Mouse (Mus musculus): ENCODE measurements around the gene Cyp4a10. TPM values are rescaled to one million over a fixed set of nuclear protein-coding genes. Genes with fewer than 3 reads are reported as not detected.

Cyp4a10 gene
- not detected in 2 replicates for polyA plus RNA-seq (2021; fragmentation: Nextera tagmentation)
- long read RNA-seq, experiment 1: 0 reads
- long read RNA-seq, experiment 2: 0 reads

DNA sequence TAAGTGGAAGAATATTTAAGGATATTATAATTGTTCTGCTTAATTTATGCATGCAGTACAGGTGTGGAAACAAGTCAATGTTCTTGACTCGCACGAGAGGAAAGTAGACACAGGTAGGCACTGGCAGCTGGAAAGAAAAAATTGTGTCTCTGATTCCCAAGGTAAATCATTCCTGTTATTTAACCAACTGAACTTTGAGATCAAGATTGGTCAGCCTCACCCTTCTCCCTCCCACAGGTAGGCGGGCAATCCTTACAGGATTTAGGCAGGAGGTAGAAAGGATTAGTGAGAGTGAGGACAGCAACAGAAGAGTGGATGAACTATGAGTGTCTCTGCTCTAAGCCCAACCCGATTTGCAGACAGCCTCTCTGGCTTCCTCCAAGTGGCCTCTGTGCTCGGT is at the start of gene Cyp4a10:
Gene Cyp4a10 (plus strand): TSS at position 265 of the 400 bp plus-strand sequence.

DNA sequence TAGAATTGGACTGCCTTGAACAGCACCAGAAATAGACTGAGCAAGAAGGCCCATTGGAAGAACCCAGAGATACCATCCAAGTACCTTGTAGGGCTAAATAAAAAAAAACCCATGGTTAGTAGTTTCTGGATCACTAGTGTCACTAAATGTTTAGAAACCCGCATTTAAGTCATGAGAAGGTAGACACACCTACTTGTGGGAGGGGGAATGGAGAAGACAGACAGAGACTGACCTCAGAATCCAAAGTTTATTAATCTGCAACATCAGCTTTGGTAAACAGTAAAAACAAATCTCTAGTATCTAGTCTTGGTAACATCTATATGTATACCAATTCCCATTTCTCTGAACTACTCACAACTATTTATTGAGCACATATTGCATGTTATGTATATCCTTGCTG is 22.1 kb upstream of the Cyp4a10 start, which contains the start of gene Cyp4a14:
Gene Cyp4a14 (minus strand): TSS at position 142 of the 400 bp plus-strand sequence.

GRCm38 (mm10) chr4:115563401-115563800 is 45.3 kb downstream of the Cyp4a10 start, which contains the start of gene Cyp4a31:
Gene Cyp4a31 (plus strand): TSS chr4:115563649.

Other genes with a start within 250 kb of the Cyp4a10 start
- not detected in 2 replicates for gene Cyp4a12a, start 219.2 kb upstream of the Cyp4a10 start, polyA plus RNA-seq (2021; fragmentation: Nextera tagmentation)
- gene Cyp4a12b, start 106.6 kb upstream of the Cyp4a10 start, polyA plus RNA-seq (2021; fragmentation: Nextera tagmentation): 0.16 and 0.29 TPM in 2 replicates
- gene Cyp4a30b, start 65.7 kb upstream of the Cyp4a10 start, polyA plus RNA-seq (2021; fragmentation: Nextera tagmentation): not detected in 2 replicates
- gene Cyp4a14, start 22.1 kb upstream of the Cyp4a10 start, polyA plus RNA-seq (2021; fragmentation: Nextera tagmentation): not detected in 2 replicates
- gene Cyp4a31, start 45.4 kb downstream of the Cyp4a10 start, polyA plus RNA-seq (2021; fragmentation: Nextera tagmentation): not detected in 2 replicates
- gene Cyp4a32, start 82.7 kb downstream of the Cyp4a10 start, polyA plus RNA-seq (2021; fragmentation: Nextera tagmentation): not detected in 2 replicates
- 0.56 and 0.89 TPM in 2 replicates for gene Cyp4b1, start 129.5 kb downstream of the Cyp4a10 start, polyA plus RNA-seq (2021; fragmentation: Nextera tagmentation)
- gene Efcab14, start 219.5 kb downstream of the Cyp4a10 start, polyA plus RNA-seq (2021; fragmentation: Nextera tagmentation): 23.0 and 25.2 TPM in 2 replicates